Mouse (Mus musculus) left cerebral cortex, adult 8-10 months (tissue): ENCODE data around the gene Smco1. TPM values are rescaled to one million over a fixed set of nuclear protein-coding genes. Genes with fewer than 3 reads are reported as not detected.
"Not testable (repeated sequence)": the region's sequence is repeated elsewhere in the genome, so short reads cannot be mapped to it uniquely, and the experiment has no call there.

Source experiments
- DNase-seq, 2 experiments: peaks; one replicate each; pipeline ENCODE4 v3.0.0; 2022; ENCODE audit warnings: low spot score in 2 of 2
- total RNA-seq, 4 experiments: library from RNA; stranded (reverse); gene quantifications; 2 replicates each; pipeline ENCODE4 v1.2.4; 2022

Gene Smco1
- under 1 TPM; 0.25 to 0.62 (median 0.36) TPM for total RNA-seq

GRCm38 (mm10) chr16:32271291-32271690 is at the start of gene Smco1:
Gene Smco1 (plus strand): TSS chr16:32271468.
- DNase-seq: no peak

GRCm38 (mm10) chr16:32221803-32222202 is 49.5 kb upstream of the Smco1 start:
- no peak for DNase-seq

GRCm38 (mm10) chr16:32222399-32222798 is 48.9 kb upstream of the Smco1 start:
- no peak for DNase-seq

GRCm38 (mm10) chr16:32232050-32232449 is 39.2 kb upstream of the Smco1 start:
- DNase-seq: not testable (repeated sequence)

GRCm38 (mm10) chr16:32237930-32238680 is 33.2 kb upstream of the Smco1 start:
- DNase-seq: no peak

GRCm38 (mm10) chr16:32239428-32240312 is 31.6 kb upstream of the Smco1 start:
- DNase-seq: no peak

- DNase-seq: no peak
Measured at GRCm38 (mm10) chr16:32243901-32244300, 27.4 kb upstream of the Smco1 start.

GRCm38 (mm10) chr16:32246351-32246791 is 24.9 kb upstream of the Smco1 start:
- DNase-seq: peak; percentile 33 to 54

- peak; percentile 92 to 98 for DNase-seq
Measured at GRCm38 (mm10) chr16:32246952-32247370, 24.3 kb upstream of the Smco1 start, which contains the start of the genes Fbxo45 and Wdr53. Gene Fbxo45 (minus strand): TSS chr16:32247158. Gene Wdr53 (plus strand): TSS chr16:32247227.

- DNase-seq: not testable (repeated sequence)
Measured at GRCm38 (mm10) chr16:32264225-32264624, 7.0 kb upstream of the Smco1 start.

GRCm38 (mm10) chr16:32273338-32273737 is 2.1 kb downstream of the Smco1 start:
- no peak for DNase-seq

- DNase-seq: no peak
Measured at GRCm38 (mm10) chr16:32275041-32275440, 3.8 kb downstream of the Smco1 start.

- DNase-seq: no peak
Measured at GRCm38 (mm10) chr16:32275830-32276229, 4.6 kb downstream of the Smco1 start.

GRCm38 (mm10) chr16:32277308-32278256 is 6.3 kb downstream of the Smco1 start, which contains the start of gene Rnf168:
Gene Rnf168 (plus strand): TSS chr16:32277459.
- peak; percentile 83 to 85 for DNase-seq

- DNase-seq: no peak
Measured at GRCm38 (mm10) chr16:32278396-32278795, 7.1 kb downstream of the Smco1 start.

GRCm38 (mm10) chr16:32280211-32280610 is 8.9 kb downstream of the Smco1 start:
- no peak for DNase-seq

- DNase-seq: no peak
Measured at GRCm38 (mm10) chr16:32282608-32283007, 11.3 kb downstream of the Smco1 start.

GRCm38 (mm10) chr16:32291821-32292220 is 20.6 kb downstream of the Smco1 start:
- DNase-seq: no peak

- not testable (repeated sequence) for DNase-seq
Measured at GRCm38 (mm10) chr16:32299617-32300016, 28.3 kb downstream of the Smco1 start.

- no peak for DNase-seq
Measured at GRCm38 (mm10) chr16:32303046-32303445, 31.8 kb downstream of the Smco1 start.

GRCm38 (mm10) chr16:32303886-32304285 is 32.6 kb downstream of the Smco1 start:
- no peak for DNase-seq
